Mouse (Mus musculus): ENCODE measurements around the gene Btbd9. TPM values are rescaled to one million over a fixed set of nuclear protein-coding genes. Genes with fewer than 3 reads are reported as not detected.

The Btbd9 gene
- polyA plus RNA-seq, 1 experiment from 2014 or later = 139 TPM

GRCm38 (mm10) chr17:30269136-30270063 lies 306.9 kb downstream of the Btbd9 start:
- H3K27ac ChIP-seq (replicated peaks) = no peak overlapping the region

GRCm38 (mm10) chr17:30268456-30268855 lies 307.8 kb downstream of the Btbd9 start:
- Histone ChIP-seq H3K27ac (replicated peaks) (no peak overlapping the region), H3K4me3 (no peak overlapping the region), H3K9ac (no peak overlapping the region), H3K9me3 (no peaks in the 10 kb centered on the region), H3K36me3 (no peaks in the 10 kb centered on the region), H3K4me1 (replicated peaks) (peaks cover 4% of the 10 kb centered on the region; the same call in 1 of the 2 replicates), H3K27me3 (no peaks in the 10 kb centered on the region), H3K4me2 (no peak overlapping the region)
- WGBS = 90% methylated on average over 8 of the region's 8 CpGs
- ATAC-seq (ENCODE audit: low FRiP score, low read depth) = no peak

More at GRCm38 (mm10) chr17:30269136-30270063, 306.9 kb downstream of the Btbd9 start:
- Histone ChIP-seq H3K9me3 (no peaks in the 10 kb centered on the region), H3K36me3 (peaks cover 4% of the 10 kb centered on the region; the same call in 1 of the 2 replicates), H3K9ac (no peak overlapping the region), H3K4me3 (no peak overlapping the region), H3K4me2 (no peak overlapping the region), H3K27me3 (no peaks in the 10 kb centered on the region), H3K4me1 (replicated peaks) (0 out of 2 replicates have a peak, but pooled peaks cover 3% of the 10 kb centered on the region)
- no peak for ATAC-seq (ENCODE audit: low FRiP score, low read depth)
- 74% methylated on average over 11 of the region's 11 CpGs for WGBS

GRCm38 (mm10) chr17:30267432-30267973 lies 308.8 kb downstream of the Btbd9 start:
- no peak for ATAC-seq (ENCODE audit: low FRiP score, low read depth)
- no peaks in the 10 kb centered on the region for H3K27me3 ChIP-seq
- no peaks in the 10 kb centered on the region for H3K36me3 ChIP-seq
- no peak overlapping the region for H3K9ac ChIP-seq
- H3K4me1 ChIP-seq (replicated peaks) = peaks cover 13% of the 10 kb centered on the region
- no peak overlapping the region for H3K4me2 ChIP-seq
- no peaks in the 10 kb centered on the region for H3K9me3 ChIP-seq
- no peak overlapping the region for H3K4me3 ChIP-seq
- no peak overlapping the region for H3K27ac ChIP-seq (replicated peaks)
- WGBS = 76% methylated on average over 5 of the region's 5 CpGs

- H3K27ac ChIP-seq (replicated peaks) = no peak overlapping the region
These were observed 312.8 kb downstream of the Btbd9 start for GRCm38 (mm10) chr17:30263535-30263934.

GRCm38 (mm10) chr17:30262943-30263342 lies 313.3 kb downstream of the Btbd9 start:
- H3K9ac ChIP-seq = no peak overlapping the region
- 55% methylated on average over 6 of the region's 6 CpGs for WGBS
- H3K4me2 ChIP-seq = no peak overlapping the region
- no peaks in the 10 kb centered on the region for H3K27me3 ChIP-seq
- H3K4me1 ChIP-seq (replicated peaks) = peaks cover 49% of the 10 kb centered on the region
- H3K9me3 ChIP-seq = no peaks in the 10 kb centered on the region
- ATAC-seq (ENCODE audit: low FRiP score, low read depth) = no peak
- no peak overlapping the region for H3K4me3 ChIP-seq
- 0 out of 2 replicates have a peak overlapping the region, but pooled peaks have one; percentile 12 for H3K27ac ChIP-seq (replicated peaks)
- H3K36me3 ChIP-seq = no peaks in the 10 kb centered on the region

More at GRCm38 (mm10) chr17:30263535-30263934, 312.8 kb downstream of the Btbd9 start:
- Histone ChIP-seq H3K4me2 (no peak overlapping the region), H3K4me3 (no peak overlapping the region), H3K9ac (no peak overlapping the region), H3K4me1 (replicated peaks) (peaks cover 48% of the 10 kb centered on the region), H3K36me3 (no peaks in the 10 kb centered on the region), H3K9me3 (no peaks in the 10 kb centered on the region), H3K27me3 (no peaks in the 10 kb centered on the region)
- ATAC-seq (ENCODE audit: low FRiP score, low read depth) = no peak
- WGBS = 85% methylated on average over 2 of the region's 2 CpGs

- Histone ChIP-seq H3K4me2 (no peak overlapping the region), H3K36me3 (no peaks in the 10 kb centered on the region), H3K9me3 (no peaks in the 10 kb centered on the region), H3K27ac (replicated peaks) (no peak overlapping the region), H3K9ac (no peak overlapping the region), H3K4me3 (no peak overlapping the region), H3K27me3 (no peaks in the 10 kb centered on the region), H3K4me1 (replicated peaks) (peaks cover 50% of the 10 kb centered on the region)
- ATAC-seq (ENCODE audit: low FRiP score, low read depth) = no peak
- 63% methylated on average over 4 of the region's 4 CpGs for whole genome bisulfite sequencing
These were observed 313.8 kb downstream of the Btbd9 start for GRCm38 (mm10) chr17:30262440-30262839.

GRCm38 (mm10) chr17:30261983-30262340 lies 314.3 kb downstream of the Btbd9 start:
- 50% methylated on average over 3 of the region's 3 CpGs for WGBS
- H3K27me3 ChIP-seq = no peaks in the 10 kb centered on the region
- H3K4me1 ChIP-seq (replicated peaks) = peaks cover 48% of the 10 kb centered on the region
- no peaks in the 10 kb centered on the region for H3K9me3 ChIP-seq
- no peak overlapping the region for H3K27ac ChIP-seq (replicated peaks)
- no peak overlapping the region for H3K9ac ChIP-seq
- no peaks in the 10 kb centered on the region for H3K36me3 ChIP-seq
- no peak overlapping the region for H3K4me3 ChIP-seq
- ATAC-seq (ENCODE audit: low FRiP score, low read depth) = no peak
- no peak overlapping the region for H3K4me2 ChIP-seq

- Histone ChIP-seq H3K27ac (replicated peaks) (no peak overlapping the region), H3K4me3 (no peak overlapping the region), H3K9me3 (no peaks in the 10 kb centered on the region), H3K4me2 (no peak overlapping the region), H3K9ac (no peak overlapping the region), H3K27me3 (no peaks in the 10 kb centered on the region), H3K4me1 (replicated peaks) (peaks cover 53% of the 10 kb centered on the region), H3K36me3 (no peaks in the 10 kb centered on the region)
- no peak for ATAC-seq (ENCODE audit: low FRiP score, low read depth)
- 62% methylated on average over 10 of the region's 10 CpGs for WGBS
These were observed 314.8 kb downstream of the Btbd9 start for GRCm38 (mm10) chr17:30261307-30261982.

GRCm38 (mm10) chr17:30260641-30261306 lies 315.5 kb downstream of the Btbd9 start:
- Histone ChIP-seq H3K4me2 (no peak overlapping the region), H3K36me3 (no peaks in the 10 kb centered on the region), H3K27me3 (no peaks in the 10 kb centered on the region), H3K4me1 (replicated peaks) (peaks cover 60% of the 10 kb centered on the region), H3K4me3 (no peak overlapping the region), H3K27ac (replicated peaks) (no peak overlapping the region), H3K9ac (no peak overlapping the region), H3K9me3 (no peaks in the 10 kb centered on the region)
- ATAC-seq (ENCODE audit: low FRiP score, low read depth) = no peak
- WGBS = 47% methylated on average over 6 of the region's 6 CpGs

- Histone ChIP-seq H3K9ac (no peak overlapping the region), H3K4me2 (no peak overlapping the region), H3K27me3 (no peaks in the 10 kb centered on the region), H3K27ac (replicated peaks) (no peak overlapping the region), H3K4me3 (no peak overlapping the region), H3K4me1 (replicated peaks) (peaks cover 62% of the 10 kb centered on the region), H3K9me3 (no peaks in the 10 kb centered on the region), H3K36me3 (no peaks in the 10 kb centered on the region)
- no peak for ATAC-seq (ENCODE audit: low FRiP score, low read depth)
- WGBS = 70% methylated on average over 6 of the region's 6 CpGs
These were observed 316.4 kb downstream of the Btbd9 start for GRCm38 (mm10) chr17:30259938-30260337.

GRCm38 (mm10) chr17:30258480-30258879 lies 317.8 kb downstream of the Btbd9 start:
- ATAC-seq (ENCODE audit: low FRiP score, low read depth) = no peak
- Histone ChIP-seq H3K4me3 (no peak overlapping the region), H3K4me1 (replicated peaks) (peaks cover 67% of the 10 kb centered on the region), H3K36me3 (no peaks in the 10 kb centered on the region), H3K9me3 (no peaks in the 10 kb centered on the region), H3K27me3 (no peaks in the 10 kb centered on the region), H3K27ac (replicated peaks) (no peak overlapping the region), H3K9ac (no peak overlapping the region), H3K4me2 (no peak overlapping the region)
- 70% methylated on average over 4 of the region's 4 CpGs for WGBS

Measured in hindbrain, embryonic 15.5 days (tissue).